Mouse (Mus musculus) right cerebral cortex, postnatal 25 days (tissue): Measurements from ENCODE around the gene Rnf24.
"Not testable (repeated sequence)": the region's sequence is repeated elsewhere in the genome, so short reads cannot be mapped to it uniquely, and the experiment has no call there.

ENCODE experiments used
- DNase-seq: peaks from one replicate; pipeline ENCODE4 v3.0.0; 2022

The Rnf24 gene

GRCm38 (mm10) chr2:131330548-131330947 is 22.1 kb downstream of the Rnf24 start:
- DNase-seq, result no peak

- no peak for DNase-seq
Measured at GRCm38 (mm10) chr2:131328981-131329380, 23.7 kb downstream of the Rnf24 start.

- DNase-seq, result no peak
Measured at GRCm38 (mm10) chr2:131326044-131326443, 26.6 kb downstream of the Rnf24 start.

GRCm38 (mm10) chr2:131323675-131324074 is 29.0 kb downstream of the Rnf24 start:
- DNase-seq, result no peak

GRCm38 (mm10) chr2:131321192-131321591 is 31.5 kb downstream of the Rnf24 start:
- peak; percentile 48 for DNase-seq

- DNase-seq, result no peak
Measured at GRCm38 (mm10) chr2:131319401-131319800, 33.3 kb downstream of the Rnf24 start.

GRCm38 (mm10) chr2:131316167-131316566 is 36.5 kb downstream of the Rnf24 start:
- no peak for DNase-seq

- no peak for DNase-seq
Measured at GRCm38 (mm10) chr2:131309296-131309695, 43.4 kb downstream of the Rnf24 start.

- DNase-seq, result no peak
Measured at GRCm38 (mm10) chr2:131307822-131308221, 44.9 kb downstream of the Rnf24 start.

GRCm38 (mm10) chr2:131307391-131307790 is 45.3 kb downstream of the Rnf24 start:
- no peak for DNase-seq

GRCm38 (mm10) chr2:131305226-131305625 is 47.5 kb downstream of the Rnf24 start:
- DNase-seq, result not testable (repeated sequence)

GRCm38 (mm10) chr2:131304497-131304896 is 48.2 kb downstream of the Rnf24 start:
- DNase-seq, result no peak

GRCm38 (mm10) chr2:131301635-131302034 is 51.1 kb downstream of the Rnf24 start:
- DNase-seq, result no peak

- no peak for DNase-seq
Measured at GRCm38 (mm10) chr2:131300485-131300884, 52.2 kb downstream of the Rnf24 start.

GRCm38 (mm10) chr2:131298674-131299073 is 54.0 kb downstream of the Rnf24 start:
- not testable (repeated sequence) for DNase-seq

- DNase-seq, result no peak
Measured at GRCm38 (mm10) chr2:131296746-131297261, 55.9 kb downstream of the Rnf24 start.

- DNase-seq, result no peak
Measured at GRCm38 (mm10) chr2:131290669-131291068, 62.0 kb downstream of the Rnf24 start.

GRCm38 (mm10) chr2:131286276-131286675 is 66.4 kb downstream of the Rnf24 start:
- no peak for DNase-seq

- DNase-seq, result no peak
Measured at GRCm38 (mm10) chr2:131281596-131281995, 71.1 kb downstream of the Rnf24 start.

GRCm38 (mm10) chr2:131276722-131277121 is 76.0 kb downstream of the Rnf24 start:
- DNase-seq, result no peak

GRCm38 (mm10) chr2:131275493-131275892 is 77.2 kb downstream of the Rnf24 start:
- DNase-seq, result no peak

GRCm38 (mm10) chr2:131265056-131265455 is 87.6 kb downstream of the Rnf24 start:
- DNase-seq, result no peak

GRCm38 (mm10) chr2:131264027-131264426 is 88.7 kb downstream of the Rnf24 start:
- DNase-seq, result no peak

- no peak for DNase-seq
Measured at GRCm38 (mm10) chr2:131262680-131263670, 89.7 kb downstream of the Rnf24 start.
